16 mouse cellular contexts compared by ENCODE assay signal in the genomic region with DNA sequence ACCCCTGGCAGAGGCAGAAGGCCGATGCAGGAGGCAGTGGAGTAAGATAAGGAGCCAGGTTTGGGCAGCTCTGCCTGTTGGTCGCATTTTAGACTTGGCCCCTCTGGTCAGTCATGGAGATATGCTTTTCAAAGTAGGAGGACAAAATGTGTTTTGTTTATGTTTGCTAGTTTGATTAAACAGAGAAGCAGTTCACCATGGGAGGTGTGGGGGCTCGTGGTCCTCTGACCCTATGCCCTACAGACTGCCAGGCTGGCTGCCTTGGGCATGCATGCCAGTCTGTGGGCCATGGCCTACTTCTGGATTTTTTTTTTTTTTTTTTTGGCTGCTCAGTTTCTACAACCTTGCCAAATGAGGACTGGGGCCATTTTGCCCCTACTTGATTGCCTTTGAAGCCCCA.
"Had no signal": no experiment of that assay in that cellular context is flagged by ENCODE, and none has a peak within 500 bp of the region (broad histone marks: within the 10 kb centered on the region; RNA-seq: fewer than 3 reads in every experiment).

No protein-coding gene starts in this region.

- DNase-seq: heart, postnatal 10 days; heart, postnatal 14 days; heart, postnatal 36 days; heart, postnatal 4 days; kidney, adult 11 months; kidney, adult 18-20 months; kidney, adult 2 months; kidney, adult 8-10 months; kidney, adult 9 months; kidney, postnatal 10 days; kidney, postnatal 14 days; kidney, postnatal 25 days; kidney, postnatal 36 days; kidney, postnatal 4 days; layer of hippocampus, adult 9-11 months; layer of hippocampus, postnatal 36 days had no signal
